Mouse (Mus musculus) CH12.LX (cell line): ENCODE results near the gene Tulp4. TPM values are rescaled to one million over a fixed set of nuclear protein-coding genes. Genes with fewer than 3 reads are reported as not detected.

Source experiments
- DNase-seq: peaks from one replicate; pipeline ENCODE4 v3.0.0-alpha.2; 2013; ENCODE audit errors: extremely low read depth
- H3K27ac ChIP-seq: 2 replicates; pipeline ENCODE4 v1.5.1; 2012; ENCODE audit warnings: low read depth, mild to moderate bottlenecking, control low read depth, moderate library complexity; ENCODE audit not compliant: insufficient read depth
- H3K27me3 ChIP-seq: replicated peaks from 2 replicates; pipeline ENCODE3; 2012; ENCODE audit warnings: inconsistent platforms
- H3K36me3 ChIP-seq, 2 experiments: replicated peaks in 1 of 2; 2 replicates each; pipeline versions ENCODE3 to v1.6.1; 2012; ENCODE audit warnings: inconsistent platforms in 1 of 2, low read length in 1 of 2, mild to moderate bottlenecking in 1 of 2, mixed read lengths in 1 of 2, moderate library complexity in 1 of 2; ENCODE audit not compliant: control insufficient read depth in 1 of 2, insufficient read depth in 1 of 2
- H3K4me1 ChIP-seq, 2 experiments: 2 replicates each; pipeline ENCODE4 v1.6.1; 2012; ENCODE audit warnings: inconsistent platforms in 1 of 2, moderate library complexity in 1 of 2; ENCODE audit not compliant: insufficient read depth in 2 of 2, control insufficient read depth in 1 of 2
- H3K4me2 ChIP-seq: 2 replicates; pipeline ENCODE4 v1.6.1; 2012; ENCODE audit warnings: low read depth, mild to moderate bottlenecking, control low read depth; ENCODE audit not compliant: poor library complexity, insufficient read depth, severe bottlenecking
- H3K4me3 ChIP-seq, 3 experiments: fragments of 150-350 bp in 1 of 3; sonication (generic) in 1 of 3; replicated peaks in 1 of 3; 2 replicates each; pipeline versions ENCODE3 to v1.5.1; 2011 to 2012; ENCODE audit warnings: low read depth in 2 of 3, low read length in 2 of 3, mild to moderate bottlenecking in 2 of 3, moderate library complexity in 2 of 3, control low read depth in 1 of 3, improper control_type of control experiment in 1 of 3, inconsistent platforms in 1 of 3, mixed read lengths in 1 of 3; ENCODE audit not compliant: poor library complexity in 1 of 3
- H3K79me2 ChIP-seq: replicated peaks from 2 replicates; pipeline ENCODE4 v1.6.1; 2012; ENCODE audit warnings: mild to moderate bottlenecking, moderate library complexity; ENCODE audit not compliant: control insufficient read depth, poor library complexity, insufficient read depth, severe bottlenecking; ENCODE audit errors: extremely low read depth
- H3K9ac ChIP-seq: 2 replicates; pipeline ENCODE4 v1.6.1; 2012; ENCODE audit warnings: low read depth, mild to moderate bottlenecking, control low read depth, moderate library complexity; ENCODE audit not compliant: insufficient read depth
- H3K9me3 ChIP-seq: replicated peaks from 2 replicates; pipeline ENCODE3; 2012; ENCODE audit warnings: low read length, inconsistent platforms, mixed read lengths
- EP300 ChIP-seq: IDR thresholded peaks from 2 replicates; pipeline ENCODE4 v1.6.1; 2011; ENCODE audit warnings: low read length, improper control_type of control experiment
- GABPA ChIP-seq: IDR thresholded peaks from 2 replicates; pipeline ENCODE4 v1.6.1; 2012; ENCODE audit warnings: low read depth, low read length, improper control_type of control experiment, inconsistent platforms; ENCODE audit not compliant: insufficient replicate concordance
- HCFC1 ChIP-seq: IDR thresholded peaks from 2 replicates; pipeline ENCODE4 v1.6.1; 2012; ENCODE audit warnings: low read depth, mild to moderate bottlenecking, inconsistent platforms, low read length, improper control_type of control experiment
- JUND ChIP-seq: conservative IDR thresholded peaks from 2 replicates; pipeline ENCODE4 v1.6.1; 2011; ENCODE audit warnings: low read depth, low read length, improper control_type of control experiment
- MAX ChIP-seq: IDR thresholded peaks from 2 replicates; pipeline ENCODE4 v1.6.1; 2011; ENCODE audit warnings: low read length, improper control_type of control experiment
- MXI1 ChIP-seq: IDR thresholded peaks from 2 replicates; pipeline ENCODE4 v1.6.1; 2011; ENCODE audit warnings: mild to moderate bottlenecking, low read depth, low read length, improper control_type of control experiment
- NELFE ChIP-seq: IDR thresholded peaks from 2 replicates; pipeline ENCODE4 v1.6.1; 2011; ENCODE audit warnings: low read depth, low read length, improper control_type of control experiment
- NRF1 ChIP-seq: IDR thresholded peaks from 2 replicates; pipeline ENCODE4 v1.6.1; 2014; ENCODE audit warnings: low read depth, mild to moderate bottlenecking, inconsistent platforms, low read length, improper control_type of control experiment, moderate library complexity
- RAD21 ChIP-seq: IDR thresholded peaks from 2 replicates; pipeline ENCODE4 v1.6.1; 2011; ENCODE audit warnings: low read depth, mild to moderate bottlenecking, low read length, improper control_type of control experiment, moderate library complexity
- RCOR1 ChIP-seq: conservative IDR thresholded peaks from 2 replicates; pipeline ENCODE4 v1.6.1; 2012; ENCODE audit warnings: low read depth, mild to moderate bottlenecking, inconsistent platforms, low read length, improper control_type of control experiment
- SIN3A ChIP-seq: IDR thresholded peaks from 2 replicates; pipeline ENCODE4 v1.6.1; 2012; ENCODE audit warnings: low read length, improper control_type of control experiment, inconsistent platforms
- SMC3 ChIP-seq: IDR thresholded peaks from 2 replicates; pipeline ENCODE4 v1.6.1; 2011; ENCODE audit warnings: low read depth, low read length, improper control_type of control experiment
- TBP ChIP-seq: conservative IDR thresholded peaks from 2 replicates; pipeline ENCODE4 v1.6.1; 2011; ENCODE audit warnings: low read depth, low read length, improper control_type of control experiment
- USF2 ChIP-seq: conservative IDR thresholded peaks from 2 replicates; pipeline ENCODE4 v1.6.1; 2011; ENCODE audit warnings: low read depth, low read length, improper control_type of control experiment
- ZC3H11A ChIP-seq: IDR thresholded peaks from 2 replicates; pipeline ENCODE4 v1.6.1; 2012; ENCODE audit warnings: low read depth, mild to moderate bottlenecking, inconsistent platforms, low read length, improper control_type of control experiment
- ZKSCAN1 ChIP-seq: IDR thresholded peaks from 2 replicates; pipeline ENCODE4 v1.6.1; 2012; ENCODE audit warnings: low read depth, inconsistent platforms, low read length, improper control_type of control experiment, borderline replicate concordance
- ZNF384 ChIP-seq: IDR thresholded peaks from 2 replicates; pipeline ENCODE4 v1.6.1; 2012; ENCODE audit warnings: low read depth, low read length, improper control_type of control experiment, inconsistent platforms
- dilution Hi-C: fragments of 300-500 bp; cut with MboI; formaldehyde crosslinking; loops from 2 replicates; pipeline ENCODE4 v1.14.3; 2020; ENCODE audit warnings: low sequenced_read_pairs; ENCODE audit not compliant: extremely low pct_unique_long_range_greater_than_20kb, extremely low pct_ligation_motif_present
- in situ Hi-C: fragments of 300-500 bp; cut with MboI; formaldehyde crosslinking; loops from 3 replicates; pipeline ENCODE4 v1.14.3; 2019; ENCODE audit warnings: low sequenced_read_pairs, low pct_ligation_motif_present, low pct_unique_long_range_greater_than_20kb, mixed read lengths
- polyA plus RNA-seq: library from polyadenylated mRNA; unstranded; fragments of >175 nt; gene quantifications from 2 replicates; pipeline ENCODE4 v1.2.1, GENCODE M21; 2012; ENCODE audit warnings: low read depth; ENCODE audit not compliant: insufficient read length
- total RNA-seq, 2 experiments: library from RNA; depleted of rRNA; stranded (reverse); fragments of 300-350 nt in 1 of 2; fragments of >200 nt in 1 of 2; gene quantifications; 2 replicates each; pipeline ENCODE4 v1.2.3; 2012 to 2014

Tulp4 gene
- total and polyA plus RNA-seq, 3 experiments, result 7.8 to 50.7 (median 33.6) TPM

DNA sequence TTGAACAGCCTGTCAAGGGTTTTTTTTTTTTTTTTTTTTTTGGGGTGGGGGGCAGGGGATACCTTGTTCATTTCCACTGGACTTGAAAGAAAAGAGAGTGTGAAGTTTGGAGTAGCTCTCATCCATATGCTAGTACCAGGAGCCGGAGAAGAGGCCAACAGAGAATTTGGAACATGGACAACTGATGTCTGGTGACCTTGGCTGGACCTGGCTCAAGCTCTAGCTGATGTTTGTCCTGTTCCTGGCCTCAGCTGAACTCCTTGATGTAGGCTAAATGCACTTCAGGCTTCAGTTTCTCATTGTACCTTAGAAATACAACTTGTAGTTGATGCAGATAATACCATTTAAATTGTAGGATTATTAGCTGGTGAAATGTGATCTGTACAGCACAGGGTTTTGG is 56.5 kb downstream of the Tulp4 start:
- in situ Hi-C loops (no loop called here), dilution Hi-C loops (no loop called here)
- no peak overlapping the region for H3K4me3 ChIP-seq
- no peaks in the 10 kb centered on the region for H3K27me3 ChIP-seq
- DNase-seq, result no peak
- H3K79me2 ChIP-seq, result no peaks in the 10 kb centered on the region
- H3K27ac ChIP-seq, result no peak overlapping the region
- H3K4me2 ChIP-seq, result no peak overlapping the region
- no peaks in the 10 kb centered on the region for H3K36me3 ChIP-seq
- H3K4me1 ChIP-seq, result no peaks in the 10 kb centered on the region
- TF ChIP-seq ZKSCAN1 (no peak), SMC3 (no peak), RAD21 (no peak), HCFC1 (no peak), MXI1 (no peak), MAX (no peak), NELFE (no peak), USF2 (no peak), JUND (no peak), RCOR1 (no peak), NRF1 (no peak), GABPA (no peak), EP300 (no peak), SIN3A (no peak), ZC3H11A (no peak), TBP (no peak)
- H3K9ac ChIP-seq, result no peak overlapping the region
- H3K9me3 ChIP-seq, result no peaks in the 10 kb centered on the region

- H3K9me3 ChIP-seq, result no peaks in the 10 kb centered on the region
- TF ChIP-seq ZKSCAN1 (no peak), ZNF384 (peak; percentile 86)
- no peaks in the 10 kb centered on the region for H3K79me2 ChIP-seq
- no peaks in the 10 kb centered on the region for H3K36me3 ChIP-seq
- in situ Hi-C loops, result no loop called here
- dilution Hi-C loops, result no loop called here
- no peak overlapping the region for H3K4me3 ChIP-seq
- no peak overlapping the region for H3K27ac ChIP-seq
- H3K4me1 ChIP-seq, result no peaks in the 10 kb centered on the region
- no peaks in the 10 kb centered on the region for H3K27me3 ChIP-seq
- no peak for DNase-seq
- H3K4me2 ChIP-seq, result no peak overlapping the region
- H3K9ac ChIP-seq, result no peak overlapping the region
Observed at GRCm38 (mm10) chr17:6164911-6165310, 58.7 kb downstream of the Tulp4 start.
